Mouse (Mus musculus) G1E (cell line): Measurements from ENCODE around the gene E2f1.

Experiments
- CTCF ChIP-seq: IDR thresholded peaks from 2 replicates; pipeline ENCODE4 v1.5.1; 2012; ENCODE audit warnings: low read depth, low read length, inconsistent platforms, mixed read lengths
- GATA1 ChIP-seq: IDR thresholded peaks from 2 replicates; pipeline ENCODE4 v1.6.1; 2012; ENCODE audit warnings: borderline replicate concordance, low read length, inconsistent platforms, mixed read lengths

DNA sequence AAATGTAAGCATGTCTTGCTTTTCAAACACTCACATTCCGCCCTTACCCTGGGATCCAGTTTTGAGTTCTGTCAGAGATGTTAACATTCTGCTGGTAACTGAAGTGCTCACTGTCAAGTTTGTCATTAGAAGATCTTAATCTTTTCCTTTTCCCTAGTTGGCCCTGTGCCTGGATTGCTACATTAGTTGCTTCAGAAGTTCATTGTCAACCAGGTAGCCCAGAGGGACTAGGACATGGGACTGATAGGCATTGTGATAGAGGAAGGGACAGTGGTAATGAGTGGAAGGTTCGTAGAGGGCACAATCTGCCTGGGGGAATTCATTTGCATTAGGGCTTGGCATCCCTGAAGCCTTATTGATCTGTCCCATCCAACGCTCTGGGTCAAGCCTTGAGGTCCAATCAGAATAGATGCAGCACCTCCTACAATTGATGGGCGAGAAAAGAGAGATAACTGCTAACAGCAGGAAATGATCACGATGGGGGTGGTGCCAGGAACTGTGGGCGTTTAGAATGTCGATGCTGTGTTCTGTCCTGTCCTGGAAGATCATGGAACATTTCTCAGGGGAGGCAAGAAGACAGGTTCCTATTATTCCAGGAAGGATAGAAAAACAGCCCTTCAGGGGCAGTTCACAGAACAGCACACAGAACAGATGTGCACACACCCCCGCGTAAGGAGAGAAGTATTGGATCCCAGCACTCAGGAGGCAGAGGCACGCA is 39.5 kb upstream of the E2f1 start:
- TF ChIP-seq GATA1 (no peak), CTCF (no peak)
